Mouse (Mus musculus): ENCODE measurements around the gene Idh1. TPM values are rescaled to one million over a fixed set of nuclear protein-coding genes. Genes with fewer than 3 reads are reported as not detected.

Gene Idh1
- polyA plus RNA-seq (2012; fragmentation: generic; extraction: Trizol) = 10 to 100 TPM in 1 of 2 experiments, 1 to 10 TPM in 1; 2.8 to 66.9 TPM

GRCm38 (mm10) chr1:65186287-65187073 lies at the start of gene Idh1, which contains the start of gene Pikfyve:
TSS of gene Idh1 (minus strand) at chr1:65186500.
TSS of gene Pikfyve (plus strand) at chr1:65186683.

GRCm38 (mm10) chr1:65122574-65123372 lies 63.5 kb downstream of the Idh1 start, which contains the start of gene D630023F18Rik:
TSS of gene D630023F18Rik (minus strand) at chr1:65123214.

GRCm38 (mm10) chr1:65119438-65119837 lies 66.9 kb downstream of the Idh1 start, which contains the start of gene Gm28845:
TSS of gene Gm28845 (minus strand) at chr1:65119558.

Other genes with a start within 250 kb of the Idh1 start
- gene Plekhm3, start 229.7 kb downstream of the Idh1 start, polyA plus RNA-seq (2012; fragmentation: generic; extraction: Trizol) = 1 to 10 TPM in 1 of 2 experiments, under 1 TPM in 1; 0.29 to 1.4 TPM
- under 1 TPM in 1 of 2 experiments, not detected in 1; 0.24 TPM for gene Akr1cl, start 153.7 kb downstream of the Idh1 start, polyA plus RNA-seq (2012; fragmentation: generic; extraction: Trizol)
- not detected for gene Cryge, start 135.4 kb downstream of the Idh1 start, polyA plus RNA-seq (2012; fragmentation: generic; extraction: Trizol)
- not detected for gene Crygd, start 123.0 kb downstream of the Idh1 start, polyA plus RNA-seq (2012; fragmentation: generic; extraction: Trizol)
- gene Crygc, start 112.8 kb downstream of the Idh1 start, polyA plus RNA-seq (2012; fragmentation: generic; extraction: Trizol) = not detected
- not detected for gene Crygb, start 104.2 kb downstream of the Idh1 start, polyA plus RNA-seq (2012; fragmentation: generic; extraction: Trizol)
- gene Cryga, start 83.1 kb downstream of the Idh1 start, polyA plus RNA-seq (2012; fragmentation: generic; extraction: Trizol) = under 1 TPM in 1 of 2 experiments, not detected in 1; 0.08 TPM
- not detected for gene Gm28845, start 66.9 kb downstream of the Idh1 start, polyA plus RNA-seq (2012; fragmentation: generic; extraction: Trizol)
- under 1 TPM in 1 of 2 experiments, not detected in 1; 0.47 TPM for gene D630023F18Rik, start 63.3 kb downstream of the Idh1 start, polyA plus RNA-seq (2012; fragmentation: generic; extraction: Trizol)
- 1 to 10 TPM in 1 of 2 experiments, under 1 TPM in 1; 0.34 to 1.7 TPM for gene Pikfyve, start 183 bp upstream of the Idh1 start, polyA plus RNA-seq (2012; fragmentation: generic; extraction: Trizol)
- not detected for gene Pth2r, start 95.6 kb upstream of the Idh1 start, polyA plus RNA-seq (2012; fragmentation: generic; extraction: Trizol)

Measured in C3H10T1/2 (cell line).